Comparison of ENCODE assay signal across 8 mouse cellular contexts in genomic region chr11:101172434-101172815, GRCm38 (mm10). TPM values are rescaled to one million over a fixed set of nuclear protein-coding genes. Genes with fewer than 3 reads are reported as not detected.
DNase-seq lines count a peak whose midpoint lies in the region; ATAC-seq and TF ChIP-seq lines count a peak whose summit lies in the region.

No protein-coding gene starts in this region.

- H3K4me3 ChIP-seq in heart, embryonic 15.5 days = peak overlapping the region; percentile 59
- H3K4me3 ChIP-seq in ES-E14 (ENCODE audit: insufficient read depth in 1 of 2, low read depth in 1 of 2, low read length in 2 of 2, poor library complexity in 1 of 2, severe bottlenecking in 1 of 2) = peak overlapping the region; percentile 60 to 65
- H3K4me3 ChIP-seq in hindbrain, embryonic 13.5 days = peak overlapping the region; percentile 49
- H3K4me3 ChIP-seq in midbrain, embryonic 14.5 days (replicated peaks; ENCODE audit: low read depth, low read length) = peak overlapping the region; percentile 42

- intact Hi-C loops in heart, postnatal 14 days (cut with DNase I) = loop anchor here (10.0 kb wide), 1 partner anchor 278 kb away; no protein-coding TSS in a partner anchor

- no peaks in the 10 kb centered on the region for H3K9me3 ChIP-seq in heart, embryonic 15.5 days (replicated peaks)
- no peaks in the 10 kb centered on the region for H3K9me3 ChIP-seq in ES-E14 (ENCODE audit: control insufficient read depth, insufficient read depth, low read depth, low read length)
- no peaks in the 10 kb centered on the region for H3K9me3 ChIP-seq in hindbrain, embryonic 13.5 days
- no peaks in the 10 kb centered on the region for H3K9me3 ChIP-seq in midbrain, embryonic 14.5 days (ENCODE audit: control insufficient read depth, low read length)

- in situ Hi-C loops in ES-E14 (cut with MboI; ENCODE audit: low sequenced_read_pairs in 2 of 2, unreplicated experiment in 2 of 2) = no loop called here

- peak overlapping the region; percentile 57 for H3K9ac ChIP-seq in heart, embryonic 15.5 days
- 0 out of 2 replicates have a peak overlapping the region, but pooled peaks have one; percentile 47 for H3K9ac ChIP-seq in ES-E14 (ENCODE audit: insufficient read depth, low read depth, low read length, poor library complexity, severe bottlenecking)
- H3K9ac ChIP-seq in hindbrain, embryonic 13.5 days = peak overlapping the region; percentile 69
- H3K9ac ChIP-seq in midbrain, embryonic 14.5 days (replicated peaks; ENCODE audit: low read length) = peak overlapping the region; percentile 32

- 17% methylated on average over 5 of the region's 5 CpGs for WGBS in heart, embryonic 15.5 days
- WGBS in hindbrain, embryonic 13.5 days = 20% methylated on average over 5 of the region's 5 CpGs
- WGBS in midbrain, embryonic 14.5 days = 11% methylated on average over 5 of the region's 5 CpGs

- peaks cover 78% of the 10 kb centered on the region for H3K4me1 ChIP-seq in heart, embryonic 15.5 days (replicated peaks)
- peaks cover 0 to 7% of the 10 kb centered on the region in 2 experiments; a peak in 1 of 4 replicates for H3K4me1 ChIP-seq in ES-E14 (ENCODE audit: control insufficient read depth in 2 of 2, insufficient read depth in 2 of 2, low read length in 2 of 2, poor library complexity in 1 of 2)
- H3K4me1 ChIP-seq in hindbrain, embryonic 13.5 days (replicated peaks) = peaks cover 83% of the 10 kb centered on the region
- peaks cover 58% of the 10 kb centered on the region for H3K4me1 ChIP-seq in midbrain, embryonic 14.5 days (ENCODE audit: control insufficient read depth, insufficient read depth, low read length)

- peak overlapping the region; percentile 94 for H3K27ac ChIP-seq in heart, embryonic 15.5 days
- H3K27ac ChIP-seq in ES-E14 (ENCODE audit: insufficient read depth, low read depth, low read length, poor library complexity, severe bottlenecking) = no peak overlapping the region
- H3K27ac ChIP-seq in hindbrain, embryonic 13.5 days = peak overlapping the region; percentile 89
- peak overlapping the region; percentile 64 for H3K27ac ChIP-seq in midbrain, embryonic 14.5 days (replicated peaks; ENCODE audit: low read depth, low read length)

- peaks cover 19% of the 10 kb centered on the region for H3K27me3 ChIP-seq in heart, embryonic 15.5 days
- peaks cover 66% of the 10 kb centered on the region for H3K27me3 ChIP-seq in hindbrain, embryonic 13.5 days
- peaks cover 51% of the 10 kb centered on the region for H3K27me3 ChIP-seq in midbrain, embryonic 14.5 days (ENCODE audit: control insufficient read depth, insufficient read depth, low read length)

- DNase-seq in heart, postnatal 14 days = no peak
- DNase-seq in ES-E14 (ENCODE audit: low read depth, low spot score) = no peak
- no peak for DNase-seq in midbrain, embryonic 14.5 days
- DNase-seq in urinary bladder, postnatal 10 days (ENCODE audit: low spot score) = no peak
- DNase-seq in spleen, postnatal 36 days (ENCODE audit: low spot score in 2 of 2) = no peak
- DNase-seq in cerebellum, postnatal 4 days (ENCODE audit: low spot score in 2 of 2) = no peak

- peak overlapping the region; percentile 71 for H3K4me2 ChIP-seq in heart, embryonic 15.5 days
- peak overlapping the region; percentile 83 for H3K4me2 ChIP-seq in hindbrain, embryonic 13.5 days
- peak overlapping the region; percentile 74 for H3K4me2 ChIP-seq in midbrain, embryonic 14.5 days (ENCODE audit: low read length)

- peaks cover 7% of the 10 kb centered on the region for H3K36me3 ChIP-seq in heart, embryonic 15.5 days
- H3K36me3 ChIP-seq in ES-E14 (ENCODE audit: control insufficient read depth, insufficient read depth, low read length, poor library complexity, severe bottlenecking) = no peaks in the 10 kb centered on the region
- peaks cover 6% of the 10 kb centered on the region for H3K36me3 ChIP-seq in hindbrain, embryonic 13.5 days
- H3K36me3 ChIP-seq in midbrain, embryonic 14.5 days (ENCODE audit: control insufficient read depth, insufficient read depth, low read length) = peaks cover 5% of the 10 kb centered on the region; the same call in 1 of the 2 replicates

- ATAC-seq in heart, embryonic 15.5 days (replicated peaks; ENCODE audit: insufficient number of reproducible peaks, insufficient read depth, low FRiP score, low read depth) = no peak
- ATAC-seq in hindbrain, embryonic 13.5 days (ENCODE audit: low FRiP score) = no peak
- no peak for ATAC-seq in midbrain, embryonic 14.5 days (ENCODE audit: low FRiP score, low TSS enrichment)

TF ChIP-seq in ES-E14, 5 proteins besides CTCF, POLR2A, EP300 and RAD21:
- no peak for TF ChIP-seq HCFC1 (IDR thresholded peaks at IDR 0.05; ENCODE audit: borderline replicate concordance, insufficient read depth, low read length)
- TF ChIP-seq ZC3H11A (IDR thresholded peaks at IDR 0.05; ENCODE audit: borderline replicate concordance, low read depth, low read length) = no peak
- no peak for TF ChIP-seq ZNF384 (IDR thresholded peaks at IDR 0.05; ENCODE audit: low read depth, low read length)
- no peak for TF ChIP-seq MAFK (IDR thresholded peaks at IDR 0.05; ENCODE audit: insufficient read depth, low read depth, low read length)
- TF ChIP-seq CHD2 (IDR thresholded peaks at IDR 0.05; ENCODE audit: low read depth, low read length) = no peak

RNA-seq across cellular contexts. Expression of gene Plekhh3, which starts 1.3 kb away (rescaled TPM):
- 10.5 and 13.6 TPM in 2 replicates for polyA plus RNA-seq in heart, embryonic 15.5 days (2015; fragmentation: Nextera tagmentation; extraction: Ambion mirVana)
- 10 to 100 TPM; 26.6 to 26.9 TPM for total RNA-seq in heart, postnatal 14 days (2021)
- total RNA-seq in ES-E14 (2012; rRNA removed) = 3.4 and 5.1 TPM in 2 replicates
- polyA plus RNA-seq in hindbrain, embryonic 13.5 days (2015; fragmentation: Nextera tagmentation; extraction: Ambion mirVana) = 8.7 and 10.2 TPM in 2 replicates
- polyA plus RNA-seq in midbrain, embryonic 14.5 days (2014; fragmentation: Nextera tagmentation; extraction: Ambion mirVana) = 8.2 and 8.4 TPM in 2 replicates

RNA-seq across cellular contexts. Expression of gene Cntnap1, which starts 2.1 kb away (rescaled TPM):
- polyA plus RNA-seq in heart, embryonic 15.5 days (2015; fragmentation: Nextera tagmentation; extraction: Ambion mirVana) = 0.50 and 0.85 TPM in 2 replicates
- total RNA-seq in heart, postnatal 14 days (2021) = 1 to 10 TPM; 1.4 to 2.1 TPM
- 0.18 and 0.58 TPM in 2 replicates for total RNA-seq in ES-E14 (2012; rRNA removed)
- polyA plus RNA-seq in hindbrain, embryonic 13.5 days (2015; fragmentation: Nextera tagmentation; extraction: Ambion mirVana) = 2.6 and 2.8 TPM in 2 replicates
- 2.3 and 2.8 TPM in 2 replicates for polyA plus RNA-seq in midbrain, embryonic 14.5 days (2014; fragmentation: Nextera tagmentation; extraction: Ambion mirVana)

RNA-seq across cellular contexts. Expression of gene Ccr10, which starts 2.8 kb away (rescaled TPM):
- polyA plus RNA-seq in heart, embryonic 15.5 days (2015; fragmentation: Nextera tagmentation; extraction: Ambion mirVana) = 0.28 and 0.38 TPM in 2 replicates
- total RNA-seq in heart, postnatal 14 days (2021) = not detected
- total RNA-seq in ES-E14 (2012; rRNA removed) = 0.31 TPM in 1 of 2 replicates, not detected in the other
- 0.13 and 0.18 TPM in 2 replicates for polyA plus RNA-seq in hindbrain, embryonic 13.5 days (2015; fragmentation: Nextera tagmentation; extraction: Ambion mirVana)
- 0.16 TPM in 1 of 2 replicates, not detected in the other for polyA plus RNA-seq in midbrain, embryonic 14.5 days (2014; fragmentation: Nextera tagmentation; extraction: Ambion mirVana)

RNA-seq across cellular contexts. Expression of gene Tubg2, which starts 16.7 kb away (rescaled TPM):
- 2.7 and 3.4 TPM in 2 replicates for polyA plus RNA-seq in heart, embryonic 15.5 days (2015; fragmentation: Nextera tagmentation; extraction: Ambion mirVana)
- 1 to 10 TPM; 2.2 to 2.9 TPM for total RNA-seq in heart, postnatal 14 days (2021)
- 0.31 and 0.74 TPM in 2 replicates for total RNA-seq in ES-E14 (2012; rRNA removed)
- 34.6 and 38.2 TPM in 2 replicates for polyA plus RNA-seq in hindbrain, embryonic 13.5 days (2015; fragmentation: Nextera tagmentation; extraction: Ambion mirVana)
- polyA plus RNA-seq in midbrain, embryonic 14.5 days (2014; fragmentation: Nextera tagmentation; extraction: Ambion mirVana) = 42.2 and 56.0 TPM in 2 replicates

RNA-seq across cellular contexts. Expression of gene Tubg1, which starts 52.7 kb away (rescaled TPM):
- polyA plus RNA-seq in heart, embryonic 15.5 days (2015; fragmentation: Nextera tagmentation; extraction: Ambion mirVana) = 62.1 and 71.6 TPM in 2 replicates
- 10 to 100 TPM; 20.9 to 25.8 TPM for total RNA-seq in heart, postnatal 14 days (2021)
- total RNA-seq in ES-E14 (2012; rRNA removed) = 27.5 and 38.6 TPM in 2 replicates
- 79.6 and 84.0 TPM in 2 replicates for polyA plus RNA-seq in hindbrain, embryonic 13.5 days (2015; fragmentation: Nextera tagmentation; extraction: Ambion mirVana)
- polyA plus RNA-seq in midbrain, embryonic 14.5 days (2014; fragmentation: Nextera tagmentation; extraction: Ambion mirVana) = 73.3 and 75.5 TPM in 2 replicates
